Mouse (Mus musculus) testis, adult 2 months (tissue): ENCODE results near the gene Hk1.

ENCODE experiments used
- CTCF ChIP-seq: fragments of 200-500 bp; IDR thresholded peaks from 2 replicates; pipeline ENCODE4 v1.5.1; 2012; ENCODE audit warnings: low read depth, mild to moderate bottlenecking, inconsistent platforms, low read length, moderate library complexity; ENCODE audit not compliant: control insufficient read depth, insufficient read depth, insufficient replicate concordance
- POLR2A ChIP-seq: fragments of 200-500 bp; IDR thresholded peaks from 2 replicates; pipeline ENCODE4 v1.6.1; 2012; ENCODE audit warnings: low read depth, mild to moderate bottlenecking, inconsistent platforms, low read length, moderate library complexity; ENCODE audit not compliant: control insufficient read depth

DNA sequence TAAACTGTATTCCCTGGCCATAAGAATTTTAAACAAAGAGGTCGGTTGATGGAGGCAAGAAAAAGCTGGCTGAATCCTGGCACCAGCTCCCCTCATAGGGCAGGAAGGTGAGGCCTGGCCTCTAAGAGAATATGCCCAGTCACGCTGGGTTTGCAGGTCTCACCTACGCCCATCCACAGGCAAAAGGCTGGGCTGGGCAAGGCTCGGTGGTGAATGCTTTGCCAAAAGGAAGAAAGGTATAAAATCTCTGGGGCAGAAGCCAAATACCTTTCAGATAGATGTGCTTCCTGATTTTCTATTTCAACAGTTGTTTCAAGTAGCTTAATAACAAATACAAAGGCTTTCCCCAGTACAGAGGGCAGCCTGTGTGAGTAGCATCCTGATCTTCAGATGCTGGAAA, 100.0 kb downstream of the Hk1 start:
- TF ChIP-seq CTCF = no peak
- no peak for TF ChIP-seq POLR2A
